Mouse (Mus musculus): ENCODE measurements around the gene Olfr1112. TPM values are rescaled to one million over a fixed set of nuclear protein-coding genes. Genes with fewer than 3 reads are reported as not detected.
"Not testable (repeated sequence)": the region's sequence is repeated elsewhere in the genome, so short reads cannot be mapped to it uniquely, and the experiment has no call there.

Olfr1112 gene
- not detected for total RNA-seq (2021)
- long read RNA-seq, experiment 1 = 0 reads
- long read RNA-seq, experiment 2 = 0 reads

DNA sequence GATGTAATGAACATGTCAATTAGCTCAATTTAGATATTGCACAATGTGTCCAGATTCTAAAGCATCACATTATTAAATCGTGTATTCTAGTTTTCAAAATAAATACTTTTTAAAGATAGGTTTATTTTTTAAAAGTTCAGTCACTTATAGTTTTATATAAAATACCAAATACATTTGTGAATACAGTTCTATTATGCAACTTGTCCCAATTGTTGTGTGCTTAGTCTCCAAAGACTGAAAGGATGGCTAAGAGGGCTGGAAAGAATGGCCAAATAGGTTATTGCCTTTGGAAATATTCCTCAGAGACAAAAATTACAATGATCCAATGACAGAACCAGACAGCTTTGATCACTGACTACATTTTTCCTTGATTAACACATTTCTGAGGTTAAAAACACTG, at the start of gene Olfr1112:
TSS of gene Olfr1112 (plus strand) at position 301 of the 400 bp plus-strand sequence.
- DNase-seq (ENCODE audit: low spot score) = no peak

DNA sequence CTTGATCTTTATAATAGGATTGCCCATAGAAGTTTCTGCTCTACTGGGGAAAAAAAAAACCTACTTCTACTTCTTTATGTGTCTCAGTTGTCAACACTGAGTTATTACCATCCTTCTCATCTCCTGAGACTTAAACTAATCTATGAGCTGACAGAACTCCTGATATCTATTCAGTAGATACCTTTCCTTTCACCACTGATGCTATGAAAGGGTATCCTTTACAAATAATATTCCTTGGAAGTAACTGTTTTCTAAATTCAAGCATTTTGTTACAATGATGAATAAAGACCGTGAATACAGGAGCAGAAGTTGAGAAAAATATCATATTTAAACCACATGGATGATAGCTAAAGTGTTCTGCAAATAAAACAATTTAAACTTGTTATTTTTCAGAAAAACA, 47.4 kb upstream of the Olfr1112 start, which contains the start of gene Olfr1110:
TSS of gene Olfr1110 (minus strand) at position 101 of the 400 bp plus-strand sequence.
- DNase-seq (ENCODE audit: low spot score) = no peak

DNA sequence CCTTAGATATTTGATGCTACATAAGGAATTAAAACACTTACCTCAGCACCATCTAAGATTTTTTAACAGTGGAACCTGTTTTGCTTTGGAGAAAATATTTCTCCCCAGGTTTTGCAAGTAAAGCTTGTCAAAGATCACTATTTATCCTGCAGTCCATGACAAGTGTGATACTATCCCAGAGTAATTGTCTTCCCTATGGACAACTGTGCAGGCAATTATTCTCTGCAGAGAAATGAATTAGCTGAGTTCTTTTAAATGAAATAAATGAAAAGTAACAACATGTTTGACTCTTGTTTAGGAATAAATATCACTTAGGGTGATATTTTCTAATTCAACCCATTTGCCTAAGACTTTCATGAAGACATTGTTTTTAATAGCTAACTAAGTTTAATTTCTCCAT, 35.1 kb upstream of the Olfr1112 start, which contains the start of gene Olfr1111:
TSS of gene Olfr1111 (minus strand) at position 101 of the 400 bp plus-strand sequence.
- no peak for DNase-seq (ENCODE audit: low spot score)

DNA sequence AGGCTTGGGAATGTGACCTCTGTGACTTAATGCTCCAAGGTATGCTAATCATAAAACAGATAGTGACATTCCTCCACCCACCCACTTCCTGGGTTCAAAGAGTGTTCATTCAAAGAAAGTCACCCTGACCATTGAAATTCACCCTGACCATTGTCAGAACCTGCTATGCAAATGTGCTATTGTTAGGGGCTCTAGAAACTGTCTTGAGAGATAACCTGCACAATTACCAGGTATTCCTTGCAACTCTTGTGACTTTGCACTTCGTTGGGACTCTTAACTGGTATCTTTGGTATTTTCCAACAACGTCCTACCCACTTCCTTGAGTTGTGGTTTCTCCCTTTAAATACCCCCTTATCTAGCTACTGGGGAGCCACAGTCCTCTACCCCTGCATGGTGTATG, 19.9 kb upstream of the Olfr1112 start:
- DNase-seq (ENCODE audit: low spot score) = not testable (repeated sequence)

DNA sequence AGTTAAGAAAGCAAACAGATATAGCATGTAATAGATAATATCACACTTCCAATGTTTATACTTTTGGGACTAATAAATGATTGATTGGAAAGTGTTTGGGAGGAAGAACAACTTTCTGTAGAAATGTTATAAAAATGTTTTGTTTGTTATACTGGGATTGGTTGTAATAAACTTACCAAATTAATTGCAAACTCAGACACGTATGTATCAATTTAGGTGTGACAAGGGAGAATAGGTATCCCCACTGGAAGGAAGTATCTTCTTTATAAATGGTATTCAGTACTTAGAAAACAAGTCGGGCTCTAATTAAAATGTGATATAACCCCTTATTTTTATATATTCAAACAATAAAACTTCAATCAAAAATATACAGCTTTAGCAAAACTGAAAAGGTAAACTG, 21.1 kb downstream of the Olfr1112 start, which contains the start of gene Olfr1113:
TSS of gene Olfr1113 (plus strand) at position 301 of the 400 bp plus-strand sequence.
- no peak for DNase-seq (ENCODE audit: low spot score)

Other genes with a start within 250 kb of the Olfr1112 start
- gene Olfr1099, start 227.1 kb upstream of the Olfr1112 start, total RNA-seq (2021) = not detected
- gene Olfr1100, start 207.8 kb upstream of the Olfr1112 start, total RNA-seq (2021) = not detected
- not detected for gene Olfr1101, start 196.6 kb upstream of the Olfr1112 start, total RNA-seq (2021)
- gene Olfr1102, start 189.4 kb upstream of the Olfr1112 start, total RNA-seq (2021) = not detected
- gene Olfr1104, start 160.7 kb upstream of the Olfr1112 start, total RNA-seq (2021) = not detected
- gene Olfr1105, start 151.3 kb upstream of the Olfr1112 start, total RNA-seq (2021) = not detected
- gene Olfr1106, start 135.5 kb upstream of the Olfr1112 start, total RNA-seq (2021) = not detected
- gene Olfr1107, start 112.0 kb upstream of the Olfr1112 start, total RNA-seq (2021) = not detected
- gene Olfr1109, start 91.8 kb upstream of the Olfr1112 start, total RNA-seq (2021) = not detected
- not detected for gene Olfr259, start 73.2 kb upstream of the Olfr1112 start, total RNA-seq (2021)
- gene Olfr1110, start 47.5 kb upstream of the Olfr1112 start, total RNA-seq (2021) = not detected
- not detected for gene Olfr1111, start 35.2 kb upstream of the Olfr1112 start, total RNA-seq (2021)
- gene Olfr1113, start 21.2 kb downstream of the Olfr1112 start, total RNA-seq (2021) = not detected
- gene Olfr1115, start 60.2 kb downstream of the Olfr1112 start, total RNA-seq (2021) = not detected
- gene Olfr1116, start 79.7 kb downstream of the Olfr1112 start, total RNA-seq (2021) = not detected
- gene Olfr1118, start 119.8 kb downstream of the Olfr1112 start, total RNA-seq (2021) = not detected
- not detected for gene Olfr1120, start 167.0 kb downstream of the Olfr1112 start, total RNA-seq (2021)
- not detected for gene Olfr1121, start 182.1 kb downstream of the Olfr1112 start, total RNA-seq (2021)
- gene Olfr1122, start 198.1 kb downstream of the Olfr1112 start, total RNA-seq (2021) = under 1 TPM in 1 of 2 experiments, not detected in 1; 0.05 TPM
- gene Olfr1123, start 228.8 kb downstream of the Olfr1112 start, total RNA-seq (2021) = not detected
- not detected for gene Olfr1124, start 242.5 kb downstream of the Olfr1112 start, total RNA-seq (2021)